Mouse (Mus musculus) cerebellum, adult 18-20 months (tissue): Measurements from ENCODE around the gene Atxn2.

Source experiments
- DNase-seq, 2 experiments: peaks; one replicate each; pipeline ENCODE4 v3.0.0; 2021

Gene Atxn2

GRCm38 (mm10) chr5:121817551-121817950 is 106.4 kb downstream of the Atxn2 start:
- peak; percentile 30 to 34 for DNase-seq

- DNase-seq, result peak in 1 of 2 experiments; percentile 13
Observed at GRCm38 (mm10) chr5:121818401-121818800, 107.3 kb downstream of the Atxn2 start.

- DNase-seq, result peak; percentile 5 to 22
Observed at GRCm38 (mm10) chr5:121818862-121819261, 107.7 kb downstream of the Atxn2 start.

- DNase-seq, result no peak
Observed at GRCm38 (mm10) chr5:121819559-121819958, 108.4 kb downstream of the Atxn2 start.

- peak in 1 of 2 experiments; percentile 20 for DNase-seq
Observed at GRCm38 (mm10) chr5:121820161-121820560, 109.0 kb downstream of the Atxn2 start.

- DNase-seq, result peak in 1 of 2 experiments; percentile 10
Observed at GRCm38 (mm10) chr5:121820657-121821056, 109.5 kb downstream of the Atxn2 start.

- peak; percentile 27 to 33 for DNase-seq
Observed at GRCm38 (mm10) chr5:121821116-121821515, 110.0 kb downstream of the Atxn2 start.

GRCm38 (mm10) chr5:121821552-121821951 is 110.4 kb downstream of the Atxn2 start:
- peak; percentile 49 to 61 for DNase-seq

GRCm38 (mm10) chr5:121822786-121823505 is 111.8 kb downstream of the Atxn2 start:
- DNase-seq, result peak; percentile 5 to 28

GRCm38 (mm10) chr5:121823668-121824067 is 112.5 kb downstream of the Atxn2 start:
- DNase-seq, result no peak

- peak; percentile 26 to 33 for DNase-seq
Observed at GRCm38 (mm10) chr5:121824121-121824520, 113.0 kb downstream of the Atxn2 start.

GRCm38 (mm10) chr5:121825606-121826005 is 114.5 kb downstream of the Atxn2 start:
- DNase-seq, result peak; percentile 65 to 78

- DNase-seq, result peak in 1 of 2 experiments; percentile 50
Observed at GRCm38 (mm10) chr5:121827876-121828275, 116.7 kb downstream of the Atxn2 start.

GRCm38 (mm10) chr5:121828491-121829432 is 117.6 kb downstream of the Atxn2 start:
- DNase-seq, result peak; percentile 72 to 80

GRCm38 (mm10) chr5:121831002-121831601 is 120.0 kb downstream of the Atxn2 start:
- DNase-seq, result no peak

GRCm38 (mm10) chr5:121832376-121833155 is 121.4 kb downstream of the Atxn2 start:
- DNase-seq, result no peak

GRCm38 (mm10) chr5:121833159-121833558 is 122.0 kb downstream of the Atxn2 start:
- no peak for DNase-seq

GRCm38 (mm10) chr5:121833572-121834240 is 122.6 kb downstream of the Atxn2 start:
- DNase-seq, result peak; percentile 55 to 62

- no peak for DNase-seq
Observed at GRCm38 (mm10) chr5:121834241-121834606, 123.1 kb downstream of the Atxn2 start.

- DNase-seq, result no peak
Observed at GRCm38 (mm10) chr5:121834991-121835747, 124.0 kb downstream of the Atxn2 start.
